In the genomic region with DNA sequence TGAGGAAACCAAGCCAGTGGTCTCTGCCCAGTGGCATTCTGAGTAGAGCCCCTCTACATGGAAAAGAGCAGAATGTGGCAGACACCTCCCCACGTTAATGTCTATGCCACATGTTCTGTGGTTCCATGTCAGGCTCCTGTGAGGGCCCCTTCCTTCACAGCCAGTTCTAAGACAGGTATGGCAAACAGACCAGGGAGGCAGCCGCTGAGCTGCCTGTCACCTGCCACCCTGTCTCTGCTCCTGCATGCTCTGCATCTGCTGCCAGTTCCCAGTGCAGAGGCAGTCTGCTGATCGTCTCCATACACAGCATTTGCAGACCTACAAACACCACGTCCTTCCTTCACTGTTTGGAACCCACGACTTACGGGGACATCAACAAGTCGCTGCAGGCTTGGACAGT, we compare ENCODE assay signal across 10 mouse cellular contexts.
"Had no signal": no experiment of that assay in that cellular context is flagged by ENCODE, and none has a peak within 500 bp of the region (broad histone marks: within the 10 kb centered on the region; RNA-seq: fewer than 3 reads in every experiment).

No protein-coding gene starts in this region.

- H3K27me3 ChIP-seq: limb, embryonic 13.5 days; neural tube, embryonic 15.5 days had no signal

- H3K4me3 ChIP-seq: limb, embryonic 13.5 days; midbrain, embryonic 13.5 days; neural tube, embryonic 15.5 days had no signal

- ATAC-seq: midbrain, embryonic 13.5 days had no signal

- H3K27ac ChIP-seq: limb, embryonic 13.5 days; liver, embryonic 14.5 days; midbrain, embryonic 13.5 days; neural tube, embryonic 15.5 days had no signal

- H3K4me2 ChIP-seq: limb, embryonic 13.5 days; midbrain, embryonic 13.5 days; neural tube, embryonic 15.5 days had no signal

- DNase-seq: kidney, postnatal 14 days; left cerebral cortex, postnatal 4 days; lung, adult 18-20 months; lung, postnatal 36 days; right cerebral cortex, adult 18-20 months; right cerebral cortex, postnatal 25 days had no signal

- H3K9me3 ChIP-seq: limb, embryonic 13.5 days; midbrain, embryonic 13.5 days; neural tube, embryonic 15.5 days had no signal

- H3K4me1 ChIP-seq: limb, embryonic 13.5 days; neural tube, embryonic 15.5 days had no signal

- H3K9ac ChIP-seq: limb, embryonic 13.5 days; liver, embryonic 14.5 days; midbrain, embryonic 13.5 days; neural tube, embryonic 15.5 days had no signal
